Mouse (Mus musculus): ENCODE data around the gene Nlrc4. TPM values are rescaled to one million over a fixed set of nuclear protein-coding genes. Genes with fewer than 3 reads are reported as not detected.
A peak's percentile ranks its signal among the peaks of the same experiment; 100 is the strongest.
"Not testable (repeated sequence)": the region's sequence is repeated elsewhere in the genome, so short reads cannot be mapped to it uniquely, and the experiment has no call there.

Nlrc4 gene
- polyA plus RNA-seq (2012; rRNA removed) = 0.52 and 0.62 TPM in 2 replicates

GRCm38 (mm10) chr17:74458711-74459408, at the start of gene Nlrc4:
Gene Nlrc4, minus strand, starts transcription at chr17:74459142.
- H3K4me3 ChIP-seq (replicated peaks; ENCODE audit: extremely low read depth, low read depth, low read length) = peak within 1 kb of the TSS; percentile 10
- no peak for DNase-seq
- WGBS = 40% methylated on average over 8 of the region's 8 CpGs
- no peaks in the 10 kb centered on the region for H3K4me1 ChIP-seq (ENCODE audit: control insufficient read depth, insufficient read depth, low read length)
- no peak for TF ChIP-seq POLR2A (IDR thresholded peaks at IDR 0.05; ENCODE audit: borderline replicate concordance, extremely low read depth, low read depth, low read length)
- TF ChIP-seq CTCF (IDR thresholded peaks at IDR 0.05; ENCODE audit: insufficient read depth, low read length) = no peak

DNA sequence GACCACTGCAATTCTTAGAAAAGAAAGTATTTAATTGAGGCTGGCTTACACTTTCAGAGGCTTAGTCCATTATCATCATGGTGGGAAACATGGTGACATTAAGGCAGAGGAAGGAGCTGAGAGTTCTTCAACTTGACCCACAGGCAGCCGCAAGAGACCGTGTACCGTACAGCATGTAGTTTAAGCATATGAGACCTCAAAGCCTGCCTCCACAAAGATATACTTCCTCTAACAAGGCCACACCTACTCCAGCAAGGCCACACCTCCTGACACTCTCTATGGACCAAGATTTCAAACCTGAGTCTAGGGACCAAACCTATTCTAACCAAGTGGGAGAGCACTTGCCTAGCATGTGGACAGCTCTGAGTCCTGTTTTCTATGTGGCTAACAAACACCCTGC, 49.7 kb upstream of the Nlrc4 start:
- TF ChIP-seq POLR2A (IDR thresholded peaks at IDR 0.05; ENCODE audit: borderline replicate concordance, extremely low read depth, low read depth, low read length) (no peak), CTCF (IDR thresholded peaks at IDR 0.05; ENCODE audit: insufficient read depth, low read length) (no peak)
- Histone ChIP-seq H3K4me1 (ENCODE audit: control insufficient read depth, insufficient read depth, low read length) (no peaks in the 10 kb centered on the region), H3K4me3 (replicated peaks; ENCODE audit: extremely low read depth, low read depth, low read length) (no peak overlapping the region)
- WGBS = 78% methylated on average over 3 of the region's 3 CpGs
- DNase-seq = no peak

- DNase-seq = no peak
- WGBS = 68% methylated on average over 2 of the region's 2 CpGs
- Histone ChIP-seq H3K4me3 (replicated peaks; ENCODE audit: extremely low read depth, low read depth, low read length) (no peak overlapping the region), H3K4me1 (ENCODE audit: control insufficient read depth, insufficient read depth, low read length) (no peaks in the 10 kb centered on the region)
- TF ChIP-seq POLR2A (IDR thresholded peaks at IDR 0.05; ENCODE audit: borderline replicate concordance, extremely low read depth, low read depth, low read length) (no peak), CTCF (IDR thresholded peaks at IDR 0.05; ENCODE audit: insufficient read depth, low read length) (no peak)
These were observed 49.0 kb upstream of the Nlrc4 start for GRCm38 (mm10) chr17:74507934-74508333.

GRCm38 (mm10) chr17:74501085-74501484, 42.1 kb upstream of the Nlrc4 start:
- no peak for DNase-seq
- TF ChIP-seq POLR2A (IDR thresholded peaks at IDR 0.05; ENCODE audit: borderline replicate concordance, extremely low read depth, low read depth, low read length) = no peak
- no peak for TF ChIP-seq CTCF (IDR thresholded peaks at IDR 0.05; ENCODE audit: insufficient read depth, low read length)
- Histone ChIP-seq H3K4me1 (ENCODE audit: control insufficient read depth, insufficient read depth, low read length) (no peaks in the 10 kb centered on the region), H3K4me3 (replicated peaks; ENCODE audit: extremely low read depth, low read depth, low read length) (no peak overlapping the region)

DNA sequence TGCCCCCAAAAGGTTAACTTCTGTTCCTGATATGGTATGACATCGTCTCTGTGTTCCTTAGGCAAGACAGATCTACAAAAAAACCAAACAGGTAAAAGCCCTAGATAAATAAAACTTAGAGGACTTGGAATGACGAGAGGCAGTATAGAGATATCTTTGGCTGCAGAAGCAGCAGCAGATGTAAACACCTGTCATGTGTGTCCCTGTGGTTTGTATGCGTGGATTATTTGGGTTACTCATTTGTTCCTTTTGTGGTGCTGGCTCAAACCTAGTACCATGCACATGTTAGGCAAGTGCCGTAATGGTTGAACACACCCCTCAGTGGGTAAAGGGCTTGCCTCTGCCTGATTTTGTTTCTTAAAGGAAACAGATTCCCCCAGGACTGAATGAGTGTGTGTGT, 41.3 kb upstream of the Nlrc4 start:
- no peak overlapping the region for H3K4me3 ChIP-seq (replicated peaks; ENCODE audit: extremely low read depth, low read depth, low read length)
- WGBS = 82% methylated on average over 4 of the region's 4 CpGs
- TF ChIP-seq CTCF (IDR thresholded peaks at IDR 0.05; ENCODE audit: insufficient read depth, low read length) (no peak), POLR2A (IDR thresholded peaks at IDR 0.05; ENCODE audit: borderline replicate concordance, extremely low read depth, low read depth, low read length) (no peak)

DNA sequence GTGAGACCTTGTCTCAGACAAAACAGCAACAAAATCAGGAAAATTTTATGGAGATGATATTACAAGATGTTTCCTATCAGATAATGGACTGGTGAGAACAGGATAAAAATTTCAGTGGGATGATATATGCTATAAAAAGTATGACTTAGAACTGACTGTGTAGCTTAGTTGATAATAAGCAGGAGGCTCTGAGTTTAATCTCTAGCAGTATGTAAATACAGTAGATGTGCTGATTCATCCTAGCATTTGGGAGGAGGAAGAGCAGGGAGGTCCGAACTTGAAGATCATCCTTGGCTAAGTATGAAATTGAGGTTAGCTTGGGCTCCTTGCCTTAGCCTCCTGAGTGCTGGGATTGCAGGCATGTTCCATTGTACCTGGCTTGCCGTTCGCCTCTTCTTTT, 32.6 kb upstream of the Nlrc4 start:
- H3K4me1 ChIP-seq (ENCODE audit: control insufficient read depth, insufficient read depth, low read length) = peaks cover 2% of the 10 kb centered on the region
- WGBS = 85% methylated on average over 3 of the region's 3 CpGs
- no peak for TF ChIP-seq CTCF (IDR thresholded peaks at IDR 0.05; ENCODE audit: insufficient read depth, low read length)
- TF ChIP-seq POLR2A (IDR thresholded peaks at IDR 0.05; ENCODE audit: borderline replicate concordance, extremely low read depth, low read depth, low read length) = no peak
- no peak for DNase-seq
- no peak overlapping the region for H3K4me3 ChIP-seq (replicated peaks; ENCODE audit: extremely low read depth, low read depth, low read length)

More for the DNA sequence above, 41.3 kb upstream of the Nlrc4 start:
- DNase-seq = no peak
- H3K4me1 ChIP-seq (ENCODE audit: control insufficient read depth, insufficient read depth, low read length) = no peaks in the 10 kb centered on the region

DNA sequence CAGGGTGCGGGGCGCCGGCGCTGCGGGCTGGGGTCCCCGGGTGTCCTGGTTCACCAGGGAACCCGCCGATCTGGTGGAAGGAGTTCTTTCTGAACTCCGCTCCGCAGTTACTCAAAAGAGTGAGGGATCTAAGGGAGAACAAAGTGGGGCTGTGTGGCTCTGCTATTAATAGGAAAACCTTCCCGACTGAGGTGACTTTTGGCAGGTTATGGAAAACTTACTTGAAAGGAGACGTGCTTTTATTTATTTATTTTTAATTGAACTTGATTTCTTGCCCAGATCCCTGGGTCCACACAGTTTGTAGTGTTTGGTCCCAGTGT, 30.9 kb upstream of the Nlrc4 start:
- no peak for TF ChIP-seq POLR2A (IDR thresholded peaks at IDR 0.05; ENCODE audit: borderline replicate concordance, extremely low read depth, low read depth, low read length)
- no peak for TF ChIP-seq CTCF (IDR thresholded peaks at IDR 0.05; ENCODE audit: insufficient read depth, low read length)

DNA sequence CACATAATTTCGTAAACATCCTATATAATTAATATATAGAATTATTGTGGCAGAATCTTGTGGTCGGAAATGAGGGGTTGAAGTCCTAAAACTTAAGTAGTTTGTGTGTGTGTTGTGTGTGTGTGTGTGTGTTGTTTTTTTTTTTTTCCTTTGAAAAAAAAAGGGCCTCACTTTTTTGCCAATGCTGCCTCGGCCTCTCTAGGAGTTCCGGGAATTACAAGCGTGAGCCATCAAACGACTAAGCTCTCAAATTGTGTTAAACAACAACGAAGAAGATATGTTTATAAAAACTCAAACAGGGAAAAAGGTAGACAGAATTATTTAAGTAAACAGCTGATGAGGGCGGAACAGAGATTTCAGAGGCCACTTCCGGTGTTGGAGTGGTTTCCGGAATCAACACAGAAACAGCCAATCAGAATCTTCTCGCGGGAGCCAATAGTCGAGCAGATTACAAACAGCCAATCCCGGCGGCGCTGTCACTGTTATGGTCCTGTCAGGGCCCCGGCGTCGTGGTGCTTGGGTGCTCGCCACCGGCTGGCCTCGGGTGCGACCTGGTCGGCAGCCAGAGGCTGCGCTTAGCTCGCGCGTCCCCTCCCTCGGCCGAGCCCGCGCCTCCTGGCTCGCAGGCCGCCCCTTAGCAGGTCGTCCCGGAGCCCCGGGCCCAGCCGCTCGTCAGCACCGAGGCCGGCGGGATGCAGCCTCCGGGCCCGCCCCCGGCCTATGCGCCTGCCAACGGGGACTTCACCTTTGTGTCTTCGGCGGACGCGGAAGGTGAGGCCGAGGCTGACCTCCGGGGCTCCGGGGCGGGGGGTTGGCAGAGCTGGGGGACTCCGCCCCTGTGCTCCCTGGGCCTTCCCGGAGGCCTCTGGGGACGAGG, 30.3 kb upstream of the Nlrc4 start, which contains the start of gene Yipf4:
Gene Yipf4, plus strand, starts transcription at position 470 of the 877 bp plus-strand sequence.
- peak; percentile 98 for DNase-seq
- peak; percentile 87; the same call in 1 of the 2 replicates for TF ChIP-seq POLR2A (IDR thresholded peaks at IDR 0.05; ENCODE audit: borderline replicate concordance, extremely low read depth, low read depth, low read length)
- TF ChIP-seq CTCF (IDR thresholded peaks at IDR 0.05; ENCODE audit: insufficient read depth, low read length) = no peak
- peak within 1 kb of the TSS; percentile 86 for H3K4me3 ChIP-seq (replicated peaks; ENCODE audit: extremely low read depth, low read depth, low read length)
- peaks cover 2% of the 10 kb centered on the region for H3K4me1 ChIP-seq (ENCODE audit: control insufficient read depth, insufficient read depth, low read length)
- WGBS = 5% methylated on average over 58 of the region's 58 CpGs

More for the DNA sequence above, 30.9 kb upstream of the Nlrc4 start:
- under 1% methylated on average over 12 of the region's 12 CpGs for WGBS
- Histone ChIP-seq H3K4me1 (ENCODE audit: control insufficient read depth, insufficient read depth, low read length) (peaks cover 2% of the 10 kb centered on the region), H3K4me3 (replicated peaks; ENCODE audit: extremely low read depth, low read depth, low read length) (peak overlapping the region; percentile 86)
- DNase-seq = no peak

GRCm38 (mm10) chr17:74480361-74481069, 21.6 kb upstream of the Nlrc4 start:
- 85% methylated on average over 14 of the region's 14 CpGs for WGBS
- no peak for DNase-seq
- H3K4me3 ChIP-seq (replicated peaks; ENCODE audit: extremely low read depth, low read depth, low read length) = no peak overlapping the region
- no peaks in the 10 kb centered on the region for H3K4me1 ChIP-seq (ENCODE audit: control insufficient read depth, insufficient read depth, low read length)
- TF ChIP-seq CTCF (IDR thresholded peaks at IDR 0.05; ENCODE audit: insufficient read depth, low read length) (no peak), POLR2A (IDR thresholded peaks at IDR 0.05; ENCODE audit: borderline replicate concordance, extremely low read depth, low read depth, low read length) (no peak)

DNA sequence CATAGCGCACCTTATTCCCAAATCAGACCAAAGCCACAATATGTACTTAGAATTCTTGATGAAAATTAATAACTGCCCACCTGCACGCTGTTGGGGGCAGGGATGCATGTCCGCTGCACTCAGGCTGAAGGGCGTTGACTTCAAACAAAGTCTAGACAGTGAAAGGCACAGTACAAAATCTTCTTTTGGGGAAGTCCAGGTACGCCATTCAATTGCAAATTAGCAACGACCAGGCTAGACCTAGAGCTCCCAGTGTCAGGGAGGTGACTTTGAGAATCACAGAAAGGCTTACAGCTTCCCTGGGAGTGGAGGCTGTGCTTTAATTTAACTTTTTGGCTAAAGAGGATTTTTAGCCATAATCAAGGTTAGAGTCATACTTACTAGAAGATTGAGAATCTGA, 11.2 kb upstream of the Nlrc4 start:
- WGBS = 82% methylated on average over 6 of the region's 6 CpGs
- H3K4me1 ChIP-seq (ENCODE audit: control insufficient read depth, insufficient read depth, low read length); H3K4me3 ChIP-seq (replicated peaks; ENCODE audit: extremely low read depth, low read depth, low read length); DNase-seq: not testable (repeated sequence)

- 82% methylated on average over 2 of the region's 2 CpGs for WGBS
- not testable (repeated sequence) for H3K4me3 ChIP-seq (replicated peaks; ENCODE audit: extremely low read depth, low read depth, low read length); DNase-seq; H3K4me1 ChIP-seq (ENCODE audit: control insufficient read depth, insufficient read depth, low read length)
These were observed 9.0 kb upstream of the Nlrc4 start for GRCm38 (mm10) chr17:74467981-74468380.
